Mouse (Mus musculus) stomach, embryonic 15.5 days (tissue): ENCODE data around the gene Cldn5. TPM values are rescaled to one million over a fixed set of nuclear protein-coding genes. Genes with fewer than 3 reads are reported as not detected.

ENCODE experiments used
- ATAC-seq: fragments of 200-750 bp; cut with Nextera tagmentation; 2 replicates; pipeline ENCODE4 v1.8.0; 2017; ENCODE audit warnings: low read depth, moderate number of reproducible peaks, moderate TSS enrichment; ENCODE audit not compliant: insufficient read depth, low FRiP score
- H3K27ac ChIP-seq: fragments of 300-500 bp; sonication (generic); 2 replicates; pipeline ENCODE4 v1.5.1; 2015; ENCODE audit warnings: mild to moderate bottlenecking, inconsistent platforms
- H3K27me3 ChIP-seq: fragments of 300-500 bp; sonication (generic); replicated peaks from 2 replicates; pipeline ENCODE4 v1.6.1; 2015; ENCODE audit warnings: inconsistent platforms
- H3K36me3 ChIP-seq: fragments of 300-500 bp; sonication (generic); 2 replicates; pipeline ENCODE4 v1.6.1; 2015; ENCODE audit warnings: inconsistent platforms
- H3K4me1 ChIP-seq: fragments of 300-500 bp; sonication (generic); 2 replicates; pipeline ENCODE4 v1.6.1; 2015; ENCODE audit warnings: inconsistent platforms
- H3K4me2 ChIP-seq: fragments of 300-500 bp; sonication (generic); 2 replicates; pipeline ENCODE4 v1.6.1; 2015; ENCODE audit warnings: mild to moderate bottlenecking, inconsistent platforms
- H3K4me3 ChIP-seq: fragments of 300-500 bp; sonication (generic); replicated peaks from 2 replicates; pipeline ENCODE4 v1.5.1; 2015; ENCODE audit warnings: inconsistent platforms
- H3K9ac ChIP-seq: fragments of 300-500 bp; sonication (generic); 2 replicates; pipeline ENCODE4 v1.6.1; 2015; ENCODE audit warnings: inconsistent platforms
- H3K9me3 ChIP-seq: fragments of 300-500 bp; sonication (generic); 2 replicates; pipeline ENCODE4 v1.6.1; 2016; ENCODE audit warnings: inconsistent platforms
- WGBS: fragments of 180-500 bp; shearing (Covaris S2); methylation state at CpG from one replicate; pipeline ENCODE4 v1.1.7; 2015; 5-methylcytosine and 5-hydroxymethylcytosine counted together
- polyA plus RNA-seq: library from polyadenylated mRNA; unstranded; fragments of >200 nt; fragmentation: Nextera tagmentation; extraction: Ambion mirVana; gene quantifications from 2 replicates; pipeline ENCODE4 v1.2.1, GENCODE M21; 2015

The Cldn5 gene
- polyA plus RNA-seq, 1 experiment from 2014 or later, result 30.9 TPM

DNA sequence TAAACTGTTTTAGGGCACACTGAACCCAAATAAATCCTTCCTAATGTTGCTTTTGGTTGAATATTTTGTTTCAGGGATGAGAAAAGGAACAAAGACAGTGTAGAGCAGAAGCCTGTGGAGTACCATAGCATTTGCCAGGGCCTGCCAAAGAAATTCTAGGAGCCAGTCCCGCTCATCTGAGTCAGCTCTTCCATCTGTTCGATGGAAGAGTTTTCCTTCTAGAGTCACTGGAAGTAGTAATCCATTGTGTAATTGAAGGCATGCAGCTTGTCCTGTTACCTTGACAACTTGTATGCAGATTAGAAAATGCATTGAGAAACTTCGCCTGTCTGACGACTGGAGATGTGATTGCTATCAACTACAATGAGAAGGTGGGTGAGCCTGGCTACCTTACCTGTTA, 46.3 kb downstream of the Cldn5 start:
- no peak overlapping the region for H3K27ac ChIP-seq
- H3K9me3 ChIP-seq, result no peaks in the 10 kb centered on the region
- WGBS, result 83% methylated on average over 4 of the region's 4 CpGs
- H3K9ac ChIP-seq, result no peak overlapping the region
- no peak overlapping the region for H3K4me2 ChIP-seq
- no peaks in the 10 kb centered on the region for H3K4me1 ChIP-seq
- H3K4me3 ChIP-seq, result no peak overlapping the region
- H3K36me3 ChIP-seq, result peaks cover 78% of the 10 kb centered on the region
- no peaks in the 10 kb centered on the region for H3K27me3 ChIP-seq
- no peak for ATAC-seq

Other genes with a start within 250 kb of the Cldn5 start
- 0.85 and 1.1 TPM in 2 replicates for gene Tbx1, start 186.2 kb upstream of the Cldn5 start, polyA plus RNA-seq
- 1.3 and 1.6 TPM in 2 replicates for gene Gp1bb, start 154.4 kb upstream of the Cldn5 start, polyA plus RNA-seq
- gene Gm49601, start 150.4 kb upstream of the Cldn5 start, polyA plus RNA-seq, result 2.6 and 3.4 TPM in 2 replicates
- gene Sept5, start 146.9 kb upstream of the Cldn5 start, polyA plus RNA-seq, result 21.7 and 22.9 TPM in 2 replicates
- gene Ufd1, start 34.9 kb downstream of the Cldn5 start, polyA plus RNA-seq, result 77.9 and 86.6 TPM in 2 replicates
- gene Cdc45, start 35.1 kb downstream of the Cldn5 start, polyA plus RNA-seq, result 37.5 and 39.6 TPM in 2 replicates
- gene 2510002D24Rik, start 59.7 kb downstream of the Cldn5 start, polyA plus RNA-seq, result 45.2 and 53.6 TPM in 2 replicates
- gene Gm28539, start 59.7 kb downstream of the Cldn5 start, polyA plus RNA-seq, result not detected in 2 replicates
- 97.6 and 105 TPM in 2 replicates for gene Mrpl40, start 100.0 kb downstream of the Cldn5 start, polyA plus RNA-seq
- gene Hira, start 100.2 kb downstream of the Cldn5 start, polyA plus RNA-seq, result 13.4 and 13.5 TPM in 2 replicates